Mouse (Mus musculus) thymus, adult 2 months (tissue): Measurements from ENCODE around the gene Zfp335. TPM values are rescaled to one million over a fixed set of nuclear protein-coding genes. Genes with fewer than 3 reads are reported as not detected.
A peak's percentile ranks its signal among the peaks of the same experiment; 100 is the strongest.

ENCODE experiments used
- DNase-seq: peaks from one replicate; pipeline ENCODE4 v3.0.0; 2021
- H3K27ac ChIP-seq: fragments of 200-500 bp; 2 replicates; pipeline ENCODE4 v1.5.1; 2012; ENCODE audit warnings: low read length, control low read depth; ENCODE audit not compliant: control insufficient read depth, insufficient read depth
- H3K27me3 ChIP-seq: fragments of 200-500 bp; 2 replicates; pipeline ENCODE4 v1.6.1; 2012; ENCODE audit warnings: mild to moderate bottlenecking, low read length, moderate library complexity, mixed read lengths; ENCODE audit not compliant: control insufficient read depth, insufficient read depth
- H3K36me3 ChIP-seq: fragments of 200-500 bp; 2 replicates; pipeline ENCODE4 v1.6.1; 2012; ENCODE audit warnings: mild to moderate bottlenecking, low read length, moderate library complexity; ENCODE audit not compliant: control insufficient read depth, insufficient read depth
- H3K4me1 ChIP-seq: fragments of 200-500 bp; replicated peaks from 2 replicates; pipeline ENCODE4 v1.6.1; 2012; ENCODE audit warnings: low read length; ENCODE audit not compliant: control insufficient read depth, insufficient read depth
- H3K4me3 ChIP-seq: fragments of 200-500 bp; 2 replicates; pipeline ENCODE4 v1.5.1; 2012; ENCODE audit warnings: mild to moderate bottlenecking, low read length, control low read depth, moderate library complexity; ENCODE audit not compliant: control insufficient read depth, insufficient read depth
- CTCF ChIP-seq: fragments of 200-500 bp; IDR thresholded peaks from 2 replicates; pipeline ENCODE4 v1.5.1; 2012; ENCODE audit warnings: mild to moderate bottlenecking, control low read depth, low read length, moderate library complexity, borderline replicate concordance; ENCODE audit not compliant: control insufficient read depth, poor library complexity, insufficient read depth; ENCODE audit errors: extremely low read depth
- POLR2A ChIP-seq: fragments of 200-500 bp; IDR thresholded peaks from 2 replicates; pipeline ENCODE4 v1.6.1; 2012; ENCODE audit warnings: mild to moderate bottlenecking, low read length, control low read depth, moderate library complexity; ENCODE audit not compliant: control insufficient read depth, poor library complexity, insufficient read depth; ENCODE audit errors: extremely low read depth
- WGBS: fragments of 180-500 bp; shearing (Covaris S2); methylation state at CpG from one replicate; pipeline ENCODE4 v1.1.7; 2018; 5-methylcytosine and 5-hydroxymethylcytosine counted together
- polyA plus RNA-seq: library from polyadenylated mRNA; depleted of rRNA; stranded (reverse); fragments of >200 nt; gene quantifications from 2 replicates; pipeline ENCODE4 v1.2.3, GENCODE M21; 2012

The Zfp335 gene
- polyA plus RNA-seq, 1 experiment: 92.6 TPM

- TF ChIP-seq POLR2A: no peak
- Histone ChIP-seq H3K27me3 (no peaks in the 10 kb centered on the region), H3K27ac (no peak overlapping the region), H3K4me1 (peaks cover 26% of the 10 kb centered on the region), H3K4me3 (no peak overlapping the region), H3K36me3 (peaks cover 9% of the 10 kb centered on the region)
- WGBS: 46% methylated on average over 5 of the region's 5 CpGs
- no peak for DNase-seq
Measured at GRCm38 (mm10) chr2:164916820-164917219, 5.3 kb upstream of the Zfp335 start.

- H3K4me3 ChIP-seq: no peak overlapping the region
- peaks cover 6% of the 10 kb centered on the region for H3K36me3 ChIP-seq
- WGBS: 22% methylated on average over 2 of the region's 2 CpGs
- H3K4me1 ChIP-seq: peaks cover 40% of the 10 kb centered on the region
- H3K27ac ChIP-seq: peak overlapping the region; percentile 87
- TF ChIP-seq CTCF (no peak), POLR2A (no peak)
- H3K27me3 ChIP-seq: no peaks in the 10 kb centered on the region
- DNase-seq: peak; percentile 89
Measured at GRCm38 (mm10) chr2:164913428-164913786, 1.9 kb upstream of the Zfp335 start.

DNA sequence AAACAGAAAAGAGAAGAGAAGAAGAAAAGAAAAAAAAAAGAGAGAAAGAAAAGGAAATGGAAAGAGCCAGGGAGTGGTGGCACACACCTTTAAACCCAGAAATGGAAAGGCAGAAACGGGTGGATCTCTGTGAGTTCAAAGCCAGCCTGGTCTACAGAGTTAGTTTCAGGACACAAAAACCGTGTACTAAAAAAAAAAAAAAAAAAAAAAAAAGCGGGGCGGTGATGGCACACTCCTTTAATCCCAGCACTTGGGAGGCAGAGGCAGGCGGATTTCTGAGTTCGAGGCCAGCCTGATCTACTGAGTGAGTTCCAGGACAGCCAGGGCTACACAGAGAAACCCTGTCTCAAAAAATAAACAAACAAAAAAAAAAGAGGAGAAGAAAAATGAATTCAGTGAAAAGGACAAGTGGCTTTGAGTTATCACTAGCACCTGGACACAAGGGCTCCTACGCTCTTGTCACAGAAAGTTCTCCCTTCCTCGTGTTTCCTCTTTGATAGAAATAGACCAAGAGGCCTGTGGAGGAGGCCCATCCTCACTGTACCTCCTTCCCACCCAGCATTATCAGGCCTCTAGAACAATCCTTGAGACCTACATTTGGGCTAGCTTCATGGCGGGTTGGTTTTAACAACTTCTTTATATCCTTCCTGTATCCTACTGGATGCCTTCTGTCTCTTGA lies 1.3 kb upstream of the Zfp335 start:
- Histone ChIP-seq H3K36me3 (peaks cover 11% of the 10 kb centered on the region), H3K4me1 (peaks cover 40% of the 10 kb centered on the region), H3K4me3 (no peak overlapping the region), H3K27me3 (no peaks in the 10 kb centered on the region), H3K27ac (peak overlapping the region; percentile 88)
- WGBS: 59% methylated on average over 7 of the region's 9 CpGs
- no peak for TF ChIP-seq POLR2A
- DNase-seq: no peak

GRCm38 (mm10) chr2:164912151-164912550 lies 594 bp upstream of the Zfp335 start:
- peak overlapping the region; percentile 66 for H3K4me3 ChIP-seq
- peak overlapping the region; percentile 88 for H3K27ac ChIP-seq
- 3% methylated on average over 12 of the region's 12 CpGs for WGBS
- no peaks in the 10 kb centered on the region for H3K27me3 ChIP-seq
- no peak for TF ChIP-seq POLR2A
- no peak for TF ChIP-seq CTCF
- no peak for DNase-seq
- peaks cover 39% of the 10 kb centered on the region for H3K4me1 ChIP-seq
- peaks cover 19% of the 10 kb centered on the region for H3K36me3 ChIP-seq

DNA sequence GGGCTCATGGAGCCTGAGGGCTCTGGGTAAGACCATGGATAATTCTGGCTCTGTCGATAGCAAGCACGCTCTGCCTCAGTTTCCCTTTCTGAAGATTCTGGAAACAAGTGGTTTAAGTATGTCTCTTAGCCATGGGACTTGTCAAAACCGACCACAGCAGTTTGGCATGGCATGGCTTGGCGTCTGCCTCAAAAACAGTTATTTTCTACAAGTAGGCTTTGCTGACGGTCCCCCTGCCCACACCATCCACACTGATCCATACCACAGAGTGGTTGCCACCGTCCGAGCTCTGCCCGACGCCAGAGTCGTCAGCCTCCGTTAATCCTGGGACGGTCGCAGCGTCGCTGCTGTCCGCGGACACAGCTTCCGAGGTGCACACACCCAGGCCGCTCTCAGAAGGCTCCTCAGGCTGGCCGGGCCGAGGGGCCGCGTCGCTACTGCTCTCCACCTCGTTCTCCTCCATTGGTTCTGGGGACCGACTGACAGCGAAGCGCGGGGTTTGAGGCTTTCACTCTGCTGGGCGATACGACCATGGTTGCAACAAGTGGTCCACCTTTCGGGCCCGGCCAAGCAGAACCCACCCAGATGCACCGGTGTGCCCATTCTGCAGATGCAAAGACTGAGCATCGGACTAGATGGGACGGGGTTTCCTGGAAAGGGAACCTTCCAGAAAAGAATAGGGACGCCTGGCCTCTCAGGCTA lies 1.0 kb downstream of the Zfp335 start:
- WGBS: 4% methylated on average over 37 of the region's 37 CpGs
- TF ChIP-seq POLR2A: no peak
- no peak for TF ChIP-seq CTCF
- H3K4me1 ChIP-seq: peaks cover 39% of the 10 kb centered on the region

GRCm38 (mm10) chr2:164909542-164909941 lies 2.0 kb downstream of the Zfp335 start:
- Histone ChIP-seq H3K4me3 (no peak overlapping the region), H3K4me1 (peaks cover 39% of the 10 kb centered on the region), H3K27ac (no peak overlapping the region), H3K27me3 (no peaks in the 10 kb centered on the region), H3K36me3 (peaks cover 43% of the 10 kb centered on the region)
- TF ChIP-seq POLR2A (no peak), CTCF (no peak)
- WGBS: 77% methylated on average over 1 of the region's 1 CpGs
- no peak for DNase-seq

More for the DNA sequence above, 1.0 kb downstream of the Zfp335 start:
- Histone ChIP-seq H3K36me3 (peaks cover 34% of the 10 kb centered on the region), H3K4me3 (peak overlapping the region; percentile 66), H3K27me3 (no peaks in the 10 kb centered on the region), H3K27ac (0 out of 2 replicates have a peak overlapping the region, but pooled peaks have one; percentile 2)
- DNase-seq: no peak
